Mouse (Mus musculus): ENCODE results near the gene Nt5c2. TPM values are rescaled to one million over a fixed set of nuclear protein-coding genes. Genes with fewer than 3 reads are reported as not detected.

Gene Nt5c2
- polyA plus RNA-seq, 1 experiment, result 56.5 TPM

- TF ChIP-seq CTCF (IDR thresholded peaks at IDR 0.05; ENCODE audit: low read depth, low read length) (no peak), POLR2A (IDR thresholded peaks at IDR 0.05; ENCODE audit: borderline replicate concordance, low read depth, low read length) (no peak)
- Histone ChIP-seq H3K27ac (ENCODE audit: insufficient read depth, low read depth, low read length) (no peak overlapping the region), H3K4me3 (ENCODE audit: insufficient read depth, low read length) (no peak overlapping the region), H3K4me1 (ENCODE audit: control insufficient read depth, insufficient read depth, low read length) (peaks cover 30% of the 10 kb centered on the region)
Measured at GRCm38 (mm10) chr19:46926357-46926756, 88.6 kb downstream of the Nt5c2 start.

- Histone ChIP-seq H3K27ac (ENCODE audit: insufficient read depth, low read depth, low read length) (no peak overlapping the region), H3K4me3 (ENCODE audit: insufficient read depth, low read length) (no peak overlapping the region), H3K4me1 (ENCODE audit: control insufficient read depth, insufficient read depth, low read length) (peaks cover 10% of the 10 kb centered on the region)
- no peak for TF ChIP-seq POLR2A (IDR thresholded peaks at IDR 0.05; ENCODE audit: borderline replicate concordance, low read depth, low read length)
- TF ChIP-seq CTCF (IDR thresholded peaks at IDR 0.05; ENCODE audit: low read depth, low read length), result no peak
Measured at GRCm38 (mm10) chr19:46920571-46920970, 94.4 kb downstream of the Nt5c2 start.

GRCm38 (mm10) chr19:46915406-46916080, 99.4 kb downstream of the Nt5c2 start:
- H3K27ac ChIP-seq (ENCODE audit: insufficient read depth, low read depth, low read length), result no peak overlapping the region
- no peak overlapping the region for H3K4me3 ChIP-seq (ENCODE audit: insufficient read depth, low read length)
- H3K4me1 ChIP-seq (ENCODE audit: control insufficient read depth, insufficient read depth, low read length), result peaks cover 11% of the 10 kb centered on the region
- no peak for TF ChIP-seq POLR2A (IDR thresholded peaks at IDR 0.05; ENCODE audit: borderline replicate concordance, low read depth, low read length)
- no peak for TF ChIP-seq CTCF (IDR thresholded peaks at IDR 0.05; ENCODE audit: low read depth, low read length)

- no peak overlapping the region for H3K27ac ChIP-seq (ENCODE audit: insufficient read depth, low read depth, low read length)
- H3K4me1 ChIP-seq (ENCODE audit: control insufficient read depth, insufficient read depth, low read length), result peaks cover 10% of the 10 kb centered on the region
- TF ChIP-seq CTCF (IDR thresholded peaks at IDR 0.05; ENCODE audit: low read depth, low read length) (no peak), POLR2A (IDR thresholded peaks at IDR 0.05; ENCODE audit: borderline replicate concordance, low read depth, low read length) (no peak)
- no peak overlapping the region for H3K4me3 ChIP-seq (ENCODE audit: insufficient read depth, low read length)
Measured at GRCm38 (mm10) chr19:46913626-46914025, 101.3 kb downstream of the Nt5c2 start.

- no peak for TF ChIP-seq POLR2A (IDR thresholded peaks at IDR 0.05; ENCODE audit: borderline replicate concordance, low read depth, low read length)
- no peak for TF ChIP-seq CTCF (IDR thresholded peaks at IDR 0.05; ENCODE audit: low read depth, low read length)
- Histone ChIP-seq H3K27ac (ENCODE audit: insufficient read depth, low read depth, low read length) (no peak overlapping the region), H3K4me1 (ENCODE audit: control insufficient read depth, insufficient read depth, low read length) (peaks cover 7% of the 10 kb centered on the region; the same call in 1 of the 2 replicates), H3K4me3 (ENCODE audit: insufficient read depth, low read length) (no peak overlapping the region)
Measured at GRCm38 (mm10) chr19:46911492-46911891, 103.5 kb downstream of the Nt5c2 start.

- Histone ChIP-seq H3K4me3 (ENCODE audit: insufficient read depth, low read length) (no peak overlapping the region), H3K4me1 (ENCODE audit: control insufficient read depth, insufficient read depth, low read length) (peaks cover 7% of the 10 kb centered on the region; the same call in 1 of the 2 replicates), H3K27ac (ENCODE audit: insufficient read depth, low read depth, low read length) (no peak overlapping the region)
- TF ChIP-seq CTCF (IDR thresholded peaks at IDR 0.05; ENCODE audit: low read depth, low read length) (no peak), POLR2A (IDR thresholded peaks at IDR 0.05; ENCODE audit: borderline replicate concordance, low read depth, low read length) (no peak)
Measured at GRCm38 (mm10) chr19:46908977-46909376, 106.0 kb downstream of the Nt5c2 start.

- peaks cover 7% of the 10 kb centered on the region; the same call in 1 of the 2 replicates for H3K4me1 ChIP-seq (ENCODE audit: control insufficient read depth, insufficient read depth, low read length)
- TF ChIP-seq POLR2A (IDR thresholded peaks at IDR 0.05; ENCODE audit: borderline replicate concordance, low read depth, low read length), result no peak
- H3K4me3 ChIP-seq (ENCODE audit: insufficient read depth, low read length), result no peak overlapping the region
- no peak overlapping the region for H3K27ac ChIP-seq (ENCODE audit: insufficient read depth, low read depth, low read length)
Measured at GRCm38 (mm10) chr19:46908207-46908606, 106.7 kb downstream of the Nt5c2 start.

GRCm38 (mm10) chr19:46905971-46906370, 109.0 kb downstream of the Nt5c2 start:
- no peak for TF ChIP-seq POLR2A (IDR thresholded peaks at IDR 0.05; ENCODE audit: borderline replicate concordance, low read depth, low read length)
- TF ChIP-seq CTCF (IDR thresholded peaks at IDR 0.05; ENCODE audit: low read depth, low read length), result no peak
- H3K4me3 ChIP-seq (ENCODE audit: insufficient read depth, low read length), result no peak overlapping the region
- H3K4me1 ChIP-seq (ENCODE audit: control insufficient read depth, insufficient read depth, low read length), result peaks cover 21% of the 10 kb centered on the region
- no peak overlapping the region for H3K27ac ChIP-seq (ENCODE audit: insufficient read depth, low read depth, low read length)

- TF ChIP-seq CTCF (IDR thresholded peaks at IDR 0.05; ENCODE audit: low read depth, low read length) (no peak), POLR2A (IDR thresholded peaks at IDR 0.05; ENCODE audit: borderline replicate concordance, low read depth, low read length) (no peak)
- Histone ChIP-seq H3K4me1 (ENCODE audit: control insufficient read depth, insufficient read depth, low read length) (peaks cover 22% of the 10 kb centered on the region), H3K27ac (ENCODE audit: insufficient read depth, low read depth, low read length) (no peak overlapping the region), H3K4me3 (ENCODE audit: insufficient read depth, low read length) (no peak overlapping the region)
Measured at GRCm38 (mm10) chr19:46905383-46905782, 109.6 kb downstream of the Nt5c2 start.

GRCm38 (mm10) chr19:46904907-46905306, 110.0 kb downstream of the Nt5c2 start:
- Histone ChIP-seq H3K4me1 (ENCODE audit: control insufficient read depth, insufficient read depth, low read length) (peaks cover 25% of the 10 kb centered on the region), H3K4me3 (ENCODE audit: insufficient read depth, low read length) (no peak overlapping the region), H3K27ac (ENCODE audit: insufficient read depth, low read depth, low read length) (no peak overlapping the region)
- TF ChIP-seq POLR2A (IDR thresholded peaks at IDR 0.05; ENCODE audit: borderline replicate concordance, low read depth, low read length), result no peak
- no peak for TF ChIP-seq CTCF (IDR thresholded peaks at IDR 0.05; ENCODE audit: low read depth, low read length)
